Mouse (Mus musculus) liver, adult 2 months (tissue): ENCODE measurements around the gene Icam1. TPM values are rescaled to one million over a fixed set of nuclear protein-coding genes. Genes with fewer than 3 reads are reported as not detected.

ENCODE experiments used
- DNase-seq: peaks from one replicate; pipeline ENCODE4 v3.0.0-alpha.2; 2011; ENCODE audit warnings: low read depth, low spot score; ENCODE audit errors: extremely low read depth
- H3K27ac ChIP-seq: fragments of 200-500 bp; replicated peaks from 2 replicates; pipeline ENCODE4 v1.5.1; 2012; ENCODE audit warnings: low read depth, mild to moderate bottlenecking, control low read depth, inconsistent platforms, low read length; ENCODE audit not compliant: insufficient read depth
- H3K27me3 ChIP-seq: fragments of 200-500 bp; 2 replicates; pipeline ENCODE4 v1.6.1; 2012; ENCODE audit warnings: mild to moderate bottlenecking, moderate library complexity, low read length, inconsistent platforms; ENCODE audit not compliant: control insufficient read depth, insufficient read depth
- H3K36me3 ChIP-seq: fragments of 200-500 bp; 2 replicates; pipeline ENCODE4 v1.6.1; 2012; ENCODE audit warnings: low read length, inconsistent platforms; ENCODE audit not compliant: control insufficient read depth, insufficient read depth
- H3K4me1 ChIP-seq: fragments of 200-500 bp; 2 replicates; pipeline ENCODE4 v1.6.1; 2011; ENCODE audit warnings: low read length; ENCODE audit not compliant: control insufficient read depth, insufficient read depth
- H3K4me3 ChIP-seq: fragments of 200-500 bp; 2 replicates; pipeline ENCODE4 v1.5.1; 2011; ENCODE audit warnings: low read depth, mild to moderate bottlenecking, control low read depth, low read length, moderate library complexity; ENCODE audit not compliant: insufficient read depth
- H3K79me2 ChIP-seq: fragments of 200-500 bp; 2 replicates; pipeline ENCODE4 v1.6.1; 2012; ENCODE audit warnings: inconsistent platforms, mild to moderate bottlenecking, low read length, moderate library complexity; ENCODE audit not compliant: control insufficient read depth, insufficient read depth
- H3K9ac ChIP-seq: fragments of 200-500 bp; 2 replicates; pipeline ENCODE4 v1.6.1; 2012; ENCODE audit warnings: low read depth, mild to moderate bottlenecking, control low read depth, inconsistent platforms, low read length
- CTCF ChIP-seq: fragments of 200-500 bp; IDR thresholded peaks from 2 replicates; pipeline ENCODE4 v1.5.1; 2011; ENCODE audit warnings: low read depth, low read length, control low read depth
- WGBS: fragments of 180-500 bp; shearing (Covaris S2); methylation state at CpG from one replicate; pipeline ENCODE4 v1.1.7; 2018; 5-methylcytosine and 5-hydroxymethylcytosine counted together
- polyA plus RNA-seq: library from polyadenylated mRNA; depleted of rRNA; stranded (reverse); fragments of >200 nt; gene quantifications from 2 replicates; pipeline ENCODE4 v1.2.3, GENCODE M21; 2012; rRNA removed
- total RNA-seq: library from RNA; depleted of rRNA; stranded (reverse); fragments of >200 nt; gene quantifications from 2 replicates; pipeline ENCODE4 v1.2.3, GENCODE M21; 2014; rRNA removed

The Icam1 gene
- total and polyA plus RNA-seq, 2 experiments: 8.6 to 11.6 TPM

DNA sequence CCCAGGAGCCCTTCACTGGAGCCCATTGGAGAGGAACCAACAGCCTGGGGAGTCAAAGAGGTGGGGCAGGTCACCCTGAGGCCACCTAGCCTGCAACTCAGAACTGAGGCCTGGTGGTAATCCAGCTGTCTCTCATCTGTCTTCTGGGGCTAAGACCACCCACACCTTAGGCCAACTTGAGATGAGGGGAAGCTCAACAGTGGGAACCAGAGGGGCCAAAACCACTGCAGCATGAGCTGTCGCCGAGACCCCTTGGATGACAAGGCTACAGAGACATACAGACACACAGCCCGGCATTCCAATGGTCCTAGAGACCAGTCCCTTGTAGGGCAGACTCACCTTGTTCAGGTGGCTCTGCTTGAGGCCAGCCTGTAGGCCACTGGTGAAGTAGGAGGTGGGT is 59.8 kb downstream of the Icam1 start:
- H3K4me3 ChIP-seq: no peak overlapping the region
- H3K27me3 ChIP-seq: no peaks in the 10 kb centered on the region
- peaks cover 21% of the 10 kb centered on the region for H3K36me3 ChIP-seq
- 90% methylated on average over 3 of the region's 3 CpGs for WGBS
- no peak overlapping the region for H3K9ac ChIP-seq
- no peak overlapping the region for H3K27ac ChIP-seq
- H3K4me1 ChIP-seq: peaks cover 7% of the 10 kb centered on the region
- 0 out of 2 replicates have a peak, but pooled peaks cover 4% of the 10 kb centered on the region for H3K79me2 ChIP-seq
- DNase-seq: no peak
- no peak for TF ChIP-seq CTCF

Other genes with a start within 250 kb of the Icam1 start
- 0.83 and 2.1 TPM in 2 replicates for gene Col5a3, start 200.9 kb upstream of the Icam1 start, total RNA-seq
- 2.9 and 6.4 TPM in 2 replicates for gene Col5a3, start 200.9 kb upstream of the Icam1 start, polyA plus RNA-seq
- not detected in 2 replicates for gene Rdh8, start 197.5 kb upstream of the Icam1 start, total RNA-seq
- not detected in 2 replicates for gene Rdh8, start 197.5 kb upstream of the Icam1 start, polyA plus RNA-seq
- gene A230050P20Rik, start 147.3 kb upstream of the Icam1 start, total RNA-seq: 14.8 and 17.1 TPM in 2 replicates
- gene A230050P20Rik, start 147.3 kb upstream of the Icam1 start, polyA plus RNA-seq: 112 and 186 TPM in 2 replicates
- gene Angptl6, start 136.3 kb upstream of the Icam1 start, total RNA-seq: 17.6 and 27.9 TPM in 2 replicates
- 44.1 and 47.4 TPM in 2 replicates for gene Angptl6, start 136.3 kb upstream of the Icam1 start, polyA plus RNA-seq
- 6.5 and 12.5 TPM in 2 replicates for gene Ppan, start 127.8 kb upstream of the Icam1 start, total RNA-seq
- 32.6 and 69.6 TPM in 2 replicates for gene Ppan, start 127.8 kb upstream of the Icam1 start, polyA plus RNA-seq
- gene Eif3g, start 117.4 kb upstream of the Icam1 start, total RNA-seq: 51.7 and 60.4 TPM in 2 replicates
- gene Eif3g, start 117.4 kb upstream of the Icam1 start, polyA plus RNA-seq: 91.8 and 98.3 TPM in 2 replicates
- gene Dnmt1, start 56.1 kb upstream of the Icam1 start, total RNA-seq: 5.3 and 6.6 TPM in 2 replicates
- gene Dnmt1, start 56.1 kb upstream of the Icam1 start, polyA plus RNA-seq: 4.4 and 5.5 TPM in 2 replicates
- gene S1pr2, start 39.2 kb upstream of the Icam1 start, total RNA-seq: 1.2 and 2.1 TPM in 2 replicates
- gene S1pr2, start 39.2 kb upstream of the Icam1 start, polyA plus RNA-seq: 2.9 and 3.9 TPM in 2 replicates
- gene Mrpl4, start 13.2 kb upstream of the Icam1 start, total RNA-seq: 16.0 and 21.9 TPM in 2 replicates
- gene Mrpl4, start 13.2 kb upstream of the Icam1 start, polyA plus RNA-seq: 72.4 and 79.8 TPM in 2 replicates
- gene Icam4, start 13.4 kb downstream of the Icam1 start, total RNA-seq: 0.28 TPM in 1 of 2 replicates, not detected in the other
- gene Icam4, start 13.4 kb downstream of the Icam1 start, polyA plus RNA-seq: 0.62 and 0.81 TPM in 2 replicates
- 0.07 TPM in 1 of 2 replicates, not detected in the other for gene Icam5, start 16.1 kb downstream of the Icam1 start, total RNA-seq
- gene Icam5, start 16.1 kb downstream of the Icam1 start, polyA plus RNA-seq: 0.02 and 0.09 TPM in 2 replicates
- not detected in 2 replicates for gene Zglp1, start 51.1 kb downstream of the Icam1 start, total RNA-seq
- gene Zglp1, start 51.1 kb downstream of the Icam1 start, polyA plus RNA-seq: 0.39 TPM in 1 of 2 replicates, not detected in the other
- gene Gm49373, start 57.1 kb downstream of the Icam1 start, total RNA-seq: 0.46 and 0.54 TPM in 2 replicates
- 0.05 and 0.10 TPM in 2 replicates for gene Gm49373, start 57.1 kb downstream of the Icam1 start, polyA plus RNA-seq
- gene Fdx1l, start 57.6 kb downstream of the Icam1 start, total RNA-seq: 30.6 and 31.1 TPM in 2 replicates
- gene Fdx1l, start 57.6 kb downstream of the Icam1 start, polyA plus RNA-seq: 45.3 and 50.3 TPM in 2 replicates
- gene Gm38431, start 76.0 kb downstream of the Icam1 start, total RNA-seq: 2.0 and 2.5 TPM in 2 replicates
- gene Gm38431, start 76.0 kb downstream of the Icam1 start, polyA plus RNA-seq: 3.4 and 5.8 TPM in 2 replicates
- gene Raver1, start 76.0 kb downstream of the Icam1 start, total RNA-seq: 1.8 and 5.3 TPM in 2 replicates
- 19.6 and 22.1 TPM in 2 replicates for gene Raver1, start 76.0 kb downstream of the Icam1 start, polyA plus RNA-seq
- 9.3 and 16.4 TPM in 2 replicates for gene Tyk2, start 115.3 kb downstream of the Icam1 start, total RNA-seq
- 18.2 and 21.0 TPM in 2 replicates for gene Tyk2, start 115.3 kb downstream of the Icam1 start, polyA plus RNA-seq
- 27.4 and 36.0 TPM in 2 replicates for gene Cdc37, start 134.0 kb downstream of the Icam1 start, total RNA-seq
- 41.2 and 41.8 TPM in 2 replicates for gene Cdc37, start 134.0 kb downstream of the Icam1 start, polyA plus RNA-seq
- 1.0 and 1.5 TPM in 2 replicates for gene Pde4a, start 149.7 kb downstream of the Icam1 start, total RNA-seq
- gene Pde4a, start 149.7 kb downstream of the Icam1 start, polyA plus RNA-seq: 1.9 and 3.5 TPM in 2 replicates
- gene Keap1, start 223.4 kb downstream of the Icam1 start, total RNA-seq: 29.5 and 37.3 TPM in 2 replicates
- 69.1 and 76.4 TPM in 2 replicates for gene Keap1, start 223.4 kb downstream of the Icam1 start, polyA plus RNA-seq
- 3.3 and 4.1 TPM in 2 replicates for gene S1pr5, start 232.5 kb downstream of the Icam1 start, total RNA-seq
- 5.3 and 9.9 TPM in 2 replicates for gene S1pr5, start 232.5 kb downstream of the Icam1 start, polyA plus RNA-seq
- 22.3 and 27.3 TPM in 2 replicates for gene Atg4d, start 249.3 kb downstream of the Icam1 start, total RNA-seq
- gene Atg4d, start 249.3 kb downstream of the Icam1 start, polyA plus RNA-seq: 42.2 and 45.8 TPM in 2 replicates